Mouse (Mus musculus) small intestine, adult 2 months (tissue): ENCODE results near the gene Ppara.

Experiments used
- CTCF ChIP-seq: fragments of 200-500 bp; IDR thresholded peaks from 2 replicates; pipeline ENCODE4 v1.5.1; 2012; ENCODE audit warnings: low read depth, mild to moderate bottlenecking, control low read depth, inconsistent platforms, low read length, moderate library complexity, mixed read lengths; ENCODE audit not compliant: insufficient replicate concordance, insufficient read length; ENCODE audit errors: extremely low read depth
- POLR2A ChIP-seq: fragments of 200-500 bp; IDR thresholded peaks from 2 replicates; pipeline ENCODE4 v1.6.1; 2012; ENCODE audit warnings: low read depth, mild to moderate bottlenecking, control low read depth, inconsistent platforms, low read length, moderate library complexity

- no peak for TF ChIP-seq POLR2A
- no peak for TF ChIP-seq CTCF
These were observed 14.4 kb upstream of the Ppara start for GRCm38 (mm10) chr15:85720366-85720841.
